Mouse (Mus musculus) forebrain, embryonic 11.5 days (tissue): Measurements from ENCODE around the gene Prepl. TPM values are rescaled to one million over a fixed set of nuclear protein-coding genes. Genes with fewer than 3 reads are reported as not detected.

Experiments used
- ATAC-seq: fragments of 200-750 bp; cut with Nextera tagmentation; replicated peaks from 2 replicates; pipeline ENCODE4 v1.8.0; 2017; ENCODE audit warnings: moderate TSS enrichment; ENCODE audit not compliant: low FRiP score
- DNase-seq: peaks from one replicate; pipeline ENCODE4 v3.0.0-alpha.2; 2017; ENCODE audit warnings: low spot score
- H3K27ac ChIP-seq: fragments of 300-500 bp; sonication (generic); 2 replicates; pipeline ENCODE4 v1.5.1; 2014; ENCODE audit warnings: low read depth, low read length
- H3K27me3 ChIP-seq: fragments of 300-500 bp; sonication (generic); 2 replicates; pipeline ENCODE4 v1.6.1; 2014; ENCODE audit warnings: mild to moderate bottlenecking, low read length, mixed read lengths; ENCODE audit not compliant: control insufficient read depth, insufficient read depth
- H3K36me3 ChIP-seq: fragments of 300-500 bp; sonication (generic); 2 replicates; pipeline ENCODE4 v1.6.1; 2014; ENCODE audit warnings: mild to moderate bottlenecking, low read length, moderate library complexity, mixed read lengths; ENCODE audit not compliant: control insufficient read depth, insufficient read depth
- H3K4me1 ChIP-seq: fragments of 300-500 bp; sonication (generic); replicated peaks from 2 replicates; pipeline ENCODE4 v1.6.1; 2014; ENCODE audit warnings: low read length, mixed read lengths; ENCODE audit not compliant: control insufficient read depth, insufficient read depth
- H3K4me2 ChIP-seq: fragments of 300-500 bp; sonication (generic); 2 replicates; pipeline ENCODE4 v1.6.1; 2014; ENCODE audit warnings: low read depth, mild to moderate bottlenecking, low read length, moderate library complexity, mixed read lengths; ENCODE audit not compliant: severe bottlenecking
- H3K4me3 ChIP-seq: fragments of 300-500 bp; sonication (generic); 2 replicates; pipeline ENCODE4 v1.5.1; 2014; ENCODE audit warnings: low read depth, low read length
- H3K9ac ChIP-seq: fragments of 300-500 bp; sonication (generic); 2 replicates; pipeline ENCODE4 v1.6.1; 2014; ENCODE audit warnings: low read length
- H3K9me3 ChIP-seq: fragments of 300-500 bp; sonication (generic); 2 replicates; pipeline ENCODE4 v1.6.1; 2016; ENCODE audit warnings: low read length, mixed read lengths; ENCODE audit not compliant: control insufficient read depth
- WGBS: fragments of 180-500 bp; shearing (Covaris S2); extraction: QIAGEN DNeasy Blood & Tissue Kit; methylation state at CpG from one replicate; pipeline ENCODE4 v1.1.7; 2014; 5-methylcytosine and 5-hydroxymethylcytosine counted together
- polyA plus RNA-seq: library from polyadenylated mRNA; unstranded; fragments of >200 nt; fragmentation: Nextera tagmentation; extraction: Ambion mirVana; gene quantifications from 2 replicates; pipeline ENCODE4 v1.2.1, GENCODE M21; 2014

Prepl gene
- polyA plus RNA-seq, 1 experiment from 2014 or later = 46.4 TPM

DNA sequence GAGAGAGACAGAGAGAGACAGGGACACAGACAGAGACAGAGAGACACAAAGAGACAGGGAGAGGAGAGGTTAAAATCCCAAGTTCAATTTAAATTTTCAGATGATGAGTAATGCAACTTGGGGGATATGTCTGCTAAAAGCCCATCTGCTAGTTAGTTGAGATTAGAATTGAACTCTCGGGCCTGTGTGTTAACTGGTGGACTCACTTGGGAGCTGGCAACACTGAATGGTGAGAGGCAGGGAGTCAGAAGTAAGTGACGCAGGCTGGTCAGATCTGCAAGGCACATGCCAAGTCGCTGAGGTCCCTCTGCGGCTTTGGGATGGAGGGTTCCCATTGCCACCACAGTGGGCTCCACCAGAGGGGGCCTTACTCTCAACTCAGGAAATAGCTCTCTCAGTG is 51.7 kb downstream of the Prepl start:
- DNase-seq = no peak
- Histone ChIP-seq H3K4me3 (no peak overlapping the region), H3K4me1 (no peaks in the 10 kb centered on the region), H3K9me3 (no peaks in the 10 kb centered on the region), H3K27ac (no peak overlapping the region), H3K36me3 (no peaks in the 10 kb centered on the region), H3K9ac (no peak overlapping the region), H3K4me2 (no peak overlapping the region), H3K27me3 (no peaks in the 10 kb centered on the region)
- ATAC-seq = no peak
- 79% methylated on average over 4 of the region's 4 CpGs for WGBS

DNA sequence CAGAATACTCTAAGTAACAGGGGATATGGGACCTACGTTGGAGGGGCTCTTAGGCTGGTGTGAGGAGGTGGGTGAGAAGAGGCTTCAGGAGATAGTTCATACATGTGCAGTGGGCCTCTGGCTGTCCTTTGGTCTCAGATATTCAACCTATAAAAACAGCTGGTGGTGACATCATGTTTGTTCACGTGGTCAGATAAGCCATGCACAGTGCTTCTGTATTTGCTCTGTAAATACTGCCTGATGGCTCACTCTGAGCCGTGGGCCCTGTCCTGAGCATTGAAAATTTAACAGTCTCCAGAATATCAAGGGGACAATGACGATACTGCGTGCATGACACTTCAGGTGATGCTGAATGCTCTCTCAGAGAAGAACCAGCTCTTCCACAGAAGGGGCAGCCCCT is 52.2 kb downstream of the Prepl start:
- no peaks in the 10 kb centered on the region for H3K36me3 ChIP-seq
- H3K4me2 ChIP-seq = no peak overlapping the region
- H3K27me3 ChIP-seq = no peaks in the 10 kb centered on the region
- no peaks in the 10 kb centered on the region for H3K9me3 ChIP-seq
- WGBS = 85% methylated on average over 5 of the region's 5 CpGs
- ATAC-seq (no peak), DNase-seq (no peak)
- H3K9ac ChIP-seq = no peak overlapping the region
- H3K27ac ChIP-seq = no peak overlapping the region
- H3K4me3 ChIP-seq = no peak overlapping the region
- H3K4me1 ChIP-seq = no peaks in the 10 kb centered on the region

DNA sequence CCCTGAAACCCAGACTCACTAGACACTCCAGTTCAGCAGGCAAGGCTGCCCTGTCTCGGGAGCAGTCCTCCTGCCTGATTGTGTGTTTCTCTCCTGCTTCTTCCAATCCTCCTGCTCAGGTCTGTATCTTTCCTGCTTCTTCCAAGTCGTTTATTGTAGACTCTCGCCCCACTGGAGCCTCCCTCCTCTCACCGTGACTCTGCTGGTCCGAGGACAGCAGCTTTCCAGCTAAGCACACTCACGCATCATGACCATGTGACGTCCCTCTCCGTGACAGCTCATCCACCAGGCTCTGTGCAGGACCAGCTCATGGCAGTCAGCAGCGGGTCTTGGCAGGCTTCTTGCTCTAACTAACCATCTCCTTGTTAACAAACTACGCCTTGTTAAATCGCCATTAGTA is 56.0 kb downstream of the Prepl start:
- H3K9me3 ChIP-seq = no peaks in the 10 kb centered on the region
- no peaks in the 10 kb centered on the region for H3K36me3 ChIP-seq

DNA sequence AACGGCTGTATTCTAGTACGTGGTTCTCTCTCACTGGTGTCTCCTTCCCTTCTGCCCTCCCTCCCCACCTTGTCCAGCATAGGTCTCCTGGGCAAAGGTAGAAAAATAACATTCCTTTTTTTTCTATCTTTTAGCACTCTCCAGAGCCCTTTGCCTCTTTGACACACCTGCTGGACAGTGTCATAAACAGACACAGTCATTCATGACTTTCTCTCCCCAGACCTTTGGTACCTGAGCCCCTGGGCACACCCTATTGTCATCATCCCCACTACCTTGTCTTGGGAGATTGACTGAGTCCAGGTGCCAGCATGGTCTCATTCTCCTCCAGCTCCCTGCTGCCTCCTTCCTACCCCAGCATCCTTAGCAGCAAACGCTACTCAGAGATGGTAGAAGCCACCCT is 57.0 kb downstream of the Prepl start:
- DNase-seq (no peak), ATAC-seq (no peak)
- Histone ChIP-seq H3K9me3 (no peaks in the 10 kb centered on the region), H3K9ac (no peak overlapping the region), H3K4me1 (no peaks in the 10 kb centered on the region), H3K27me3 (no peaks in the 10 kb centered on the region), H3K27ac (no peak overlapping the region), H3K36me3 (no peaks in the 10 kb centered on the region), H3K4me3 (no peak overlapping the region), H3K4me2 (no peak overlapping the region)
- 86% methylated on average over 3 of the region's 3 CpGs for WGBS

More for the DNA sequence above, 56.0 kb downstream of the Prepl start:
- Histone ChIP-seq H3K27me3 (no peaks in the 10 kb centered on the region), H3K9ac (no peak overlapping the region), H3K4me3 (no peak overlapping the region), H3K27ac (no peak overlapping the region), H3K4me1 (no peaks in the 10 kb centered on the region), H3K4me2 (no peak overlapping the region)
- 72% methylated on average over 11 of the region's 11 CpGs for WGBS
- no peak for DNase-seq
- no peak for ATAC-seq

DNA sequence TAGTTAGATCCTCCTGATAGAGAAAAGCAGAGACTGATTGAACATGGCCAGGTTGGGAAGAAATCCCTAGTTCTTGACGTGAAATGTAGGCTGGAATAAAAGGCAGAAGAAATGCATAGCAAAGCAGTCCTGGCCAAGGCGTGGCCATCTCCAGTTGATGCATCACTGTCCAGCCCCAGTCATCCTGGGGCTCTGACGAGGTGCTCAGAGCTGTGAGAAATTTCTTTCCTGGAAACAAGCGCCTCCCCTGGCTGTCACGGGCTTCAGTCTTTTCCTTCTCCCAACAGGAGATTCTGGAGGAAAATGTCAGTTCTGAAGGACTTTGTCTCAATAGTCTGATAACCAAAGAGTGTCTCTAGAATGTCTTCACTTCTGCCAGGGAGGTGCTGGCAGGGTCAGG is 59.4 kb downstream of the Prepl start:
- Histone ChIP-seq H3K9me3 (no peaks in the 10 kb centered on the region), H3K9ac (no peak overlapping the region), H3K4me2 (no peak overlapping the region), H3K27me3 (no peaks in the 10 kb centered on the region), H3K4me3 (no peak overlapping the region), H3K36me3 (no peaks in the 10 kb centered on the region), H3K27ac (no peak overlapping the region), H3K4me1 (no peaks in the 10 kb centered on the region)
- 76% methylated on average over 5 of the region's 5 CpGs for WGBS
- DNase-seq (no peak), ATAC-seq (no peak)

DNA sequence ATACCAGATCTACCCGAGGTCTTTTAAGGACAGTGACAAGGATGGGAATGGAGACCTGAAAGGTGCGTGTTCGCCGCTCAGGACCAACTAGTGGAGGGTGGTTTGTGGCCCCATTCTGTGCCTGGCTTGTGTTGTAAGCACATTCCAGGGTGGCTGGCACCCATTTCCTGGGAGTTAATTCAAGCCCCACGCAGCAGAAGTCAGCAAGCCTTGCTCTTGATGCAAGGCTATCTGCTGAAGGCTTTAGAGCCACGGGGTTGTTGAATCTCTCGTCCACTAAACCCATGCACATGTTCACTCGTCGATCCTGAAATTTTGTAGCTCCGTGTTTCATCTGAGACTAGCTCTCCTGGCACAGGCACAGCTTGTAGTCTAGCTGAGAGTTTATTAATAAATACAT is 61.2 kb downstream of the Prepl start:
- no peak overlapping the region for H3K9ac ChIP-seq
- DNase-seq (no peak), ATAC-seq (no peak)
- no peaks in the 10 kb centered on the region for H3K4me1 ChIP-seq
- H3K27ac ChIP-seq = no peak overlapping the region
- no peak overlapping the region for H3K4me2 ChIP-seq
- 96% methylated on average over 10 of the region's 10 CpGs for WGBS
- H3K9me3 ChIP-seq = no peaks in the 10 kb centered on the region
- H3K36me3 ChIP-seq = no peaks in the 10 kb centered on the region
- no peaks in the 10 kb centered on the region for H3K27me3 ChIP-seq
- no peak overlapping the region for H3K4me3 ChIP-seq

DNA sequence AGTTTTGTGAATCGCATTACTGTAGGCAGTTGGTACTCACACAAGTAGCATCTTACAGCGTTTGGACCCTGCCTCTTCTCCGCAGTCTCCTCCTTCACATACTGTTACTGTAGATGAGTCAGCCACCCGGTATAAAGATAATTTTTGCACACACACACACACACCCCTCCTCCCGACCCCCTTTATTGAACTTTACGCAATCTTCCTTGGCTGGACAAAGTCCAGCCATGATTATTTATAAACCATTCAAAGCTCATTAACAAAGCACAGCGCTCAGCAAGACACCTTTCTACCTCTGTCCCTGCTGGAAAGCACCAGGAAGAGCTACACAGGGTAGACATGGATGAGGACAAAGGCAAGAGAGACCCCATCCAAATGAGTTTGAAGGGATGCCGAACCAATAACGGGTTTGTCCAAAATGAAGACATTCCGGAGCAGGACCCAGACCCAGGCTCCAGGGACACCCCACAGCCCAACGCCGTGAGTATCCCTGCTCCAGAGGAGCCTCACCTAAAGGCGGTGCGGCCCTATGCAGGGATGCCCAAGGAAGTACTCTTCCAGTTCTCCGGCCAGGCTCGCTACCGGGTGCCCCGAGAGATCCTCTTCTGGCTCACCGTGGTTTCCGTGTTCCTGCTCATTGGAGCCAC is 61.8 kb downstream of the Prepl start, which contains the start of gene Slc3a1:
TSS of gene Slc3a1 (plus strand) at position 284 of the 647 bp plus-strand sequence.
- no peaks in the 10 kb centered on the region for H3K36me3 ChIP-seq
- no peak within 1 kb of the TSS for H3K4me2 ChIP-seq
- no peaks in the 10 kb centered on the region for H3K27me3 ChIP-seq
- no peak for DNase-seq
- no peak within 1 kb of the TSS for H3K4me3 ChIP-seq
- 91% methylated on average over 20 of the region's 20 CpGs for WGBS
- H3K9me3 ChIP-seq = no peaks in the 10 kb centered on the region
- H3K4me1 ChIP-seq = no peaks in the 10 kb centered on the region
- ATAC-seq = no peak
- H3K27ac ChIP-seq = no peak within 1 kb of the TSS
- H3K9ac ChIP-seq = no peak within 1 kb of the TSS

DNA sequence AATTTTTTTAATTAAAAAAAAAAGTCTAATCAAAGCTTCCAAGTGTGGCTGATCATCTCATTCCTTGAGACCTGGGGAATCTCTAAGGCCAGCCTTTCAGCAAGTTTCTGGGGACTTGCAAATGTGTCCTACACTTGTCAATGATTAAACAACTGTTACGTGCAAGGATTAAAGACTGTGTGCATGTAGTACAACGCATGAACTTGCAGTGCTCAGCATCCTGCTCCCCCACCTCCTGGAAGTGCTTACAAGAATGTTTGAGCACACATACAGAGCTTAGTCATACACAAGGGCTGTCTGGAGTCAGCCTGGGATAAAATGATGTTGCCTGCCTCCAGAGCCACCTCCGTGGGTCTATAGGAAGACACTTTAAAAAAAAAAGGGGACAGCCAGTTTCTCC is 62.8 kb downstream of the Prepl start:
- DNase-seq (no peak), ATAC-seq (no peak)
- Histone ChIP-seq H3K9ac (no peak overlapping the region), H3K27me3 (no peaks in the 10 kb centered on the region), H3K4me3 (no peak overlapping the region), H3K36me3 (no peaks in the 10 kb centered on the region), H3K27ac (no peak overlapping the region), H3K4me1 (no peaks in the 10 kb centered on the region), H3K9me3 (no peaks in the 10 kb centered on the region), H3K4me2 (no peak overlapping the region)
- WGBS = 91% methylated on average over 3 of the region's 3 CpGs

DNA sequence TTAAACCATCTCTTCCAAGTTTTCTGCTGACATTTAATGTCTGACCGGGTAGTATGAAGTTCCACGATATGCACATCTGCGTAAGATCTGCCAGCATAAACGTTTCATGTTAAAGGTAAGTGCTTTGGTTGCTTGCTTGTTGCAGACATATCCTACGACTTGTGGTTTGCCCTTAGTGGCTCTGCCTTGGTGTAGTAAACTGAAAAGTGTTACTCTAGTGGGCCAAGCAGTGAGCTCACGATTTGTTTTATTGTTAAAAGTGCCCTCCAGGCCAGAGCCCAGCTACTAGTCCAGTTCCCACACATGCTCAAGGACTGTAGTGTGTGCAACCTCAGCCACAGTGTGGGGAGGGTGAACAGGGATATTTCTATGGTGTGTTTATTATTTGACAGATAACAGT is 63.6 kb downstream of the Prepl start:
- Histone ChIP-seq H3K9ac (no peak overlapping the region), H3K4me3 (no peak overlapping the region), H3K4me1 (no peaks in the 10 kb centered on the region), H3K9me3 (no peaks in the 10 kb centered on the region), H3K27ac (no peak overlapping the region), H3K27me3 (no peaks in the 10 kb centered on the region), H3K4me2 (no peak overlapping the region), H3K36me3 (no peaks in the 10 kb centered on the region)
- WGBS = 92% methylated on average over 6 of the region's 6 CpGs
- DNase-seq (no peak), ATAC-seq (no peak)
